Mouse (Mus musculus) liver, adult 2 months (tissue): ENCODE measurements around the gene Bcl3.

ENCODE experiments used
- CTCF ChIP-seq: fragments of 200-500 bp; IDR thresholded peaks from 2 replicates; pipeline ENCODE4 v1.5.1; 2011; ENCODE audit warnings: low read depth, low read length, control low read depth
- POLR2A ChIP-seq: fragments of 200-500 bp; IDR thresholded peaks from 2 replicates; pipeline ENCODE4 v1.6.1; 2011; ENCODE audit warnings: low read length, control low read depth; ENCODE audit not compliant: insufficient read depth; ENCODE audit errors: extremely low read depth

DNA sequence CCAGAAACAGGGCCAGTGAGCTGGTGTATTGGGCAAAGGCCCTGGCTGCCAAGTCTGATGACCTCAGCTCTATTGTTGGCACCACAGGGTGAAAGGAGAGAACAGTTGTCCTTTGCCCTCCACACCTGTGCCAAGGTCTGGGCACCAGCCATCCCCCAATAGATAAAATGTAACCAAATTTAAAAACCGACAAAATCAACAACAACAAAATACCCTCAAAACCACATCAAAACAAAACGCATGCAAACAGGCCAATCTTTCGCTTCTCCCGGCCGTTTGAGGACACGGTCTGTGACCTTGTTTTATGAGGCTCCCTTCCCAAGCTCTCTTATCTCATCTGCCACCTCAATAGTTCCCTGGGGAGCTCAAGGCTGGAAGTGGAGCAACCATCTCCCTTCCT lies 43.9 kb upstream of the Bcl3 start:
- TF ChIP-seq CTCF = no peak
- TF ChIP-seq POLR2A = no peak
